Mouse (Mus musculus) ES-Bruce4 (cell line): ENCODE results near the gene Prr23a1. TPM values are rescaled to one million over a fixed set of nuclear protein-coding genes. Genes with fewer than 3 reads are reported as not detected.
A peak's percentile ranks its signal among the peaks of the same experiment; 100 is the strongest.
"Not testable (repeated sequence)": the region's sequence is repeated elsewhere in the genome, so short reads cannot be mapped to it uniquely, and the experiment has no call there.

Source experiments
- H3K27ac ChIP-seq: 2 replicates; pipeline ENCODE4 v1.5.1; 2012; ENCODE audit warnings: low read length, inconsistent platforms; ENCODE audit not compliant: insufficient read depth
- H3K27me3 ChIP-seq: 2 replicates; pipeline ENCODE4 v1.6.1; 2012; ENCODE audit warnings: mild to moderate bottlenecking, low read length, inconsistent platforms; ENCODE audit not compliant: control insufficient read depth, poor library complexity, insufficient read depth, severe bottlenecking
- H3K36me3 ChIP-seq: 2 replicates; pipeline ENCODE4 v1.6.1; 2012; ENCODE audit warnings: inconsistent platforms, mild to moderate bottlenecking, low read length, moderate library complexity; ENCODE audit not compliant: control insufficient read depth, poor library complexity, insufficient read depth, severe bottlenecking
- H3K4me1 ChIP-seq: one replicate; pipeline ENCODE4 v1.8.1; 2011; ENCODE audit warnings: low read length; ENCODE audit not compliant: control insufficient read depth, insufficient read depth
- H3K4me3 ChIP-seq: 2 replicates; pipeline ENCODE4 v1.5.1; 2011; ENCODE audit warnings: low read depth, mild to moderate bottlenecking, low read length
- H3K9ac ChIP-seq: 2 replicates; pipeline ENCODE4 v1.6.1; 2012; ENCODE audit warnings: low read depth, mild to moderate bottlenecking, inconsistent platforms; ENCODE audit not compliant: poor library complexity, severe bottlenecking
- H3K9me3 ChIP-seq: replicated peaks from 2 replicates; pipeline ENCODE4 v1.6.1; 2012; ENCODE audit warnings: mild to moderate bottlenecking, low read length, inconsistent platforms; ENCODE audit not compliant: control insufficient read depth, poor library complexity, insufficient read depth, severe bottlenecking
- CTCF ChIP-seq: IDR thresholded peaks from one replicate; pipeline ENCODE4 v1.8.1; 2011; ENCODE audit warnings: low read depth, low read length
- EP300 ChIP-seq: IDR thresholded peaks from 2 replicates; pipeline ENCODE4 v1.6.1; 2011; ENCODE audit warnings: low read depth, low read length; ENCODE audit not compliant: insufficient read depth
- POLR2A ChIP-seq: IDR thresholded peaks from one replicate; pipeline ENCODE4 v1.8.1; 2011; ENCODE audit warnings: low read length; ENCODE audit not compliant: insufficient read depth
- polyA plus RNA-seq: library from polyadenylated mRNA; stranded (reverse); fragments of >200 nt; gene quantifications from 2 replicates; pipeline ENCODE4 v1.2.4, GENCODE M21; 2011; ENCODE audit warnings: low read depth; ENCODE audit not compliant: missing spikeins, insufficient read depth, insufficient read length

Gene Prr23a1
- polyA plus RNA-seq = 1.1 and 1.8 TPM in 2 replicates

- Histone ChIP-seq H3K4me3 (peak within 1 kb of the TSS; percentile 59), H3K27ac (no peak within 1 kb of the TSS), H3K4me1 (no peaks in the 10 kb centered on the region), H3K9me3 (no peaks in the 10 kb centered on the region; the same call in 1 of the 2 replicates), H3K9ac (peak within 1 kb of the TSS; percentile 10; the same call in 1 of the 2 replicates), H3K36me3 (no peaks in the 10 kb centered on the region), H3K27me3 (no peaks in the 10 kb centered on the region)
- TF ChIP-seq POLR2A (no peak), EP300 (no peak), CTCF (no peak)
Measured at GRCm38 (mm10) chr9:98842117-98842516, at the start of gene Prr23a1. TSS of gene Prr23a1 (plus strand) at chr9:98842503.

- no peak for TF ChIP-seq CTCF
- TF ChIP-seq EP300 = no peak
- TF ChIP-seq POLR2A = no peak
- no peaks in the 10 kb centered on the region for H3K4me1 ChIP-seq
- no peak overlapping the region for H3K4me3 ChIP-seq
- H3K27me3 ChIP-seq = no peaks in the 10 kb centered on the region
- no peak overlapping the region for H3K27ac ChIP-seq
- H3K9ac ChIP-seq = no peak overlapping the region
- H3K9me3 ChIP-seq = no peaks in the 10 kb centered on the region
- H3K36me3 ChIP-seq = no peaks in the 10 kb centered on the region
Measured at GRCm38 (mm10) chr9:98799021-98799420, 43.3 kb upstream of the Prr23a1 start.

GRCm38 (mm10) chr9:98803971-98804370 is 38.3 kb upstream of the Prr23a1 start:
- Histone ChIP-seq H3K27me3 (no peaks in the 10 kb centered on the region), H3K9ac (no peak overlapping the region), H3K36me3 (no peaks in the 10 kb centered on the region), H3K27ac (no peak overlapping the region), H3K4me1 (no peaks in the 10 kb centered on the region), H3K4me3 (no peak overlapping the region), H3K9me3 (no peaks in the 10 kb centered on the region)
- TF ChIP-seq CTCF (no peak), POLR2A (no peak), EP300 (no peak)

- no peaks in the 10 kb centered on the region for H3K27me3 ChIP-seq
- no peaks in the 10 kb centered on the region for H3K4me1 ChIP-seq
- no peak overlapping the region for H3K9ac ChIP-seq
- H3K4me3 ChIP-seq = no peak overlapping the region
- H3K9me3 ChIP-seq = no peaks in the 10 kb centered on the region
- H3K36me3 ChIP-seq = no peaks in the 10 kb centered on the region
- TF ChIP-seq EP300 = no peak
- no peak for TF ChIP-seq POLR2A
- TF ChIP-seq CTCF = no peak
- no peak overlapping the region for H3K27ac ChIP-seq
Measured at GRCm38 (mm10) chr9:98805511-98805910, 36.8 kb upstream of the Prr23a1 start.

- H3K27me3 ChIP-seq = no peaks in the 10 kb centered on the region
- H3K27ac ChIP-seq = no peak overlapping the region
- no peaks in the 10 kb centered on the region for H3K9me3 ChIP-seq
- TF ChIP-seq EP300 (no peak), CTCF (no peak), POLR2A (no peak)
- H3K36me3 ChIP-seq = no peaks in the 10 kb centered on the region
- H3K4me1 ChIP-seq = no peaks in the 10 kb centered on the region
- H3K4me3 ChIP-seq = no peak overlapping the region
- no peak overlapping the region for H3K9ac ChIP-seq
Measured at GRCm38 (mm10) chr9:98805934-98806333, 36.4 kb upstream of the Prr23a1 start.

GRCm38 (mm10) chr9:98807631-98808030 is 34.7 kb upstream of the Prr23a1 start:
- H3K4me3 ChIP-seq = no peak overlapping the region
- H3K9ac ChIP-seq = no peak overlapping the region
- no peaks in the 10 kb centered on the region for H3K9me3 ChIP-seq
- H3K4me1 ChIP-seq = no peaks in the 10 kb centered on the region
- no peaks in the 10 kb centered on the region for H3K36me3 ChIP-seq
- no peaks in the 10 kb centered on the region; the same call in 1 of the 2 replicates for H3K27me3 ChIP-seq
- TF ChIP-seq CTCF = no peak
- TF ChIP-seq EP300 = no peak
- TF ChIP-seq POLR2A = no peak
- no peak overlapping the region for H3K27ac ChIP-seq

GRCm38 (mm10) chr9:98809526-98809925 is 32.8 kb upstream of the Prr23a1 start:
- H3K36me3 ChIP-seq, H3K9me3 ChIP-seq, H3K27ac ChIP-seq, H3K4me3 ChIP-seq, H3K9ac ChIP-seq, H3K4me1 ChIP-seq, H3K27me3 ChIP-seq: not testable (repeated sequence)
